Mouse (Mus musculus) left cerebral cortex, adult 2 months (tissue): ENCODE data around the gene Tnfrsf1b. TPM values are rescaled to one million over a fixed set of nuclear protein-coding genes. Genes with fewer than 3 reads are reported as not detected.
"Not testable (repeated sequence)": the region's sequence is repeated elsewhere in the genome, so short reads cannot be mapped to it uniquely, and the experiment has no call there.

Experiments
- DNase-seq, 2 experiments: peaks; one replicate each; pipeline ENCODE4 v3.0.0; 2021 to 2022; ENCODE audit warnings: low spot score in 2 of 2, mixed read lengths in 1 of 2; ENCODE audit errors: extremely low spot score in 1 of 2
- H3K27ac ChIP-seq: fragments of 200-600 bp; 2 replicates; pipeline ENCODE4 v1.8.1; 2022
- H3K4me3 ChIP-seq: fragments of 200-600 bp; 2 replicates; pipeline ENCODE4 v1.8.1; 2022
- CTCF ChIP-seq: fragments of 200-600 bp; IDR thresholded peaks from 2 replicates; pipeline ENCODE4 v1.8.1; 2022; ENCODE audit warnings: antibody characterized with exemption, mild to moderate bottlenecking, moderate library complexity
- intact Hi-C: fragments of 180-260 bp; cut with DNase I; formaldehyde crosslinking; loops from one replicate; pipeline ENCODE4 v1.15.1; 2025
- total RNA-seq, 2 experiments: library from RNA; stranded (reverse); gene quantifications; 2 replicates each; pipeline ENCODE4 v1.2.3; 2021

Tnfrsf1b gene
- total RNA-seq, 2 experiments from 2014 or later: 2.9 to 3.1 TPM

DNA sequence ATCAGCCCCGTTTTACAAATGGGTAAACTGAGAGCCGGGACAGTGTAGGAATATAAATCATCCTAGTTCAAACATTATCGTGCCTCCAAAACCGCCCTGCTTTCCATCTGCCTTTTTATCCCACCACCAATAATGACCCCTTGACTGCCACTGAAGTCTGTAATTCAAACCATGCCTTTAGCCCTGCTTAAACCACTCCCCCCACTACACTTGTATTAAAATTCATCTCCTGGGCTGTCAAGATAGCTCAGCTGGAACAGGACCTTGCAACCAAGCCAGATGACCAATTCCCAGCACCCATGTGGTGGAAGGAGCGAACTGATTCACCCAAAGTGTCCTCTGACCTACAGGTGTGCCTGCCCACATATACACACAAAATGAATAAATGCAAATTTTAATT is 51.5 kb downstream of the Tnfrsf1b start:
- peak overlapping the region; percentile 80; the same call in 1 of the 2 replicates for H3K4me3 ChIP-seq
- no peak overlapping the region; the same call in 1 of the 2 replicates for H3K27ac ChIP-seq
- DNase-seq: no peak
- TF ChIP-seq CTCF: no peak
- intact Hi-C loops: loop anchor here (5.0 kb wide), 1 partner anchor 313 kb away; no protein-coding TSS in a partner anchor

DNA sequence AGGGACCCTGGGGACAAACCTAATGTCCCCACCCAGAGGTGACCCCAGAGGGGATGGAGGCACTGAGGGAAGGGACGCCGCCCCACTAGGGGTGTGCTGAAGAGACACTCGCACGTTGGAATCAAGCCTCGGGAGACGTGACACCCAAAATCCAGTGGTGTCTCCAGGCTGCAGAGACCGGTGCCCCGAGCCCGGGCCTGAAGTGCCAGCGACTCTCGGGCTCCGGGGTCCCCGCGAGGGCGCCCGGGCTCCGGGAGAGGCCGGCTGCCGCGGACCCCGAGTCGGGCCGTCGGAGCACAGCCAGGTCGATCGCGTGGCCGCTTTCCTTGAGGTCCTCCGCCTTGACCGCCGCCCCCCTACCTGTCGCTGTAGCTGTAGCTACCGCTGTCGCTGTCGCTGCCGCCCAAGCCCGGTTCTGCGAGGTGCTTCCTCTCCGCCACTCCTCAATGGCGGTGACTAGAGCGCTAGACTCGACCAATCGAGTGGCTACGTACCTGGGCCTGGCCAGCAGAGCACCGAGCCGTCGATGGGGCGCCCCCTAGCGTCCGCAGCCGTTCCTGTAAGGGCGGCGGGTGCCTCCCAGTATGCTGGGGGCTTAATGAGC is 52.0 kb downstream of the Tnfrsf1b start, which contains the start of gene Vps13d:
Gene Vps13d (minus strand): TSS at position 447 of the 604 bp plus-strand sequence.
- H3K4me3 ChIP-seq: peak within 1 kb of the TSS; percentile 80
- intact Hi-C loops: loop anchor here (5.0 kb wide), 1 partner anchor 312 kb away; no protein-coding TSS in a partner anchor
- peak; percentile 100 for TF ChIP-seq CTCF
- H3K27ac ChIP-seq: peak within 1 kb of the TSS; percentile 84
- DNase-seq: peak; percentile 90 to 91

DNA sequence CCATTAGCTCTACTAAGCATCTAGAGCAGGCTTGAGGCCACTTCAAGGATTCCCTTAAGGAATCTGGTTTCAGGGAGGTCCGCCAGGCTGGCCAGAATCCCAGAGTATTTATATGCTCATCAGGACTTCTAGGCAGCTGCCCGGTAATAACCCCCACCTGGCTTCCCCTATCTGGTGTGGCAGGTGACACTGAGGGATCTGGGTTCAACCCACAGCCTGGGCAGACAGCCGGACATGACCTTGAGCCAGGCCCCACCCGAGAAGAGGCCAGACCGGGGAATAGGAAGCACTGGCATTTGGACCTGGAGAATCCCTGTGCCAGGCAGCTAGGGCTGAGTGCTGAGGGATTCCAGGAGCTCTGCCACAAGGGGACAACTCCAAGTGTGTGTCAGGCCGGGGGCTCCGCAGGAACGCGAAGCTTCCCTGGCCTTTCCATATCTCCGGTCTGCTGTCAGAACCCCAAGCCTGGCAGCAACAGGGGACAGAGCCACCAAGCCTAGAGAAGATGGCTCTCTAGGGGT is 52.6 kb downstream of the Tnfrsf1b start:
- peak overlapping the region; percentile 80 for H3K4me3 ChIP-seq
- intact Hi-C loops: no loop called here
- no peak for TF ChIP-seq CTCF
- DNase-seq: peak in 1 of 2 experiments; percentile 19
- peak overlapping the region; percentile 84 for H3K27ac ChIP-seq

DNA sequence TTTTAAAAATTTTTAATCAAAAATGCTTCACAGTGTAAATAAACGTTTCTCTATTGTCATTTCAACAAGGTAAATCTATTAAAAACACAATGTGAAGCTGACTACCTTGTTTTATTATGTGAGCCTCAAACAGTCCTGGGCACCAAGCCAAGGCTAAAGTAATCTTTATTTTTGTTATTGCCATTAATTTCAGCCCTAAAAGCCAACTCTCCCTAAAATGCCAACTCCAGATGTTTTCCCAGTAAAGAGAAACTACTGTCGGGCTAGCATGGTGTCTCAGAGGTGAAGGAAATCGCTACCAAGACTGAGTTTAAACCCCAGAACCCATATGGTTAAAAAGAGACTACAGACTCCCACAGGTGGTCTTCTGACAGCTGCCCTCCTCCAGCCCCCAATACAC is 53.3 kb downstream of the Tnfrsf1b start:
- no peak for DNase-seq
- intact Hi-C loops: no loop called here
- H3K27ac ChIP-seq: no peak overlapping the region

DNA sequence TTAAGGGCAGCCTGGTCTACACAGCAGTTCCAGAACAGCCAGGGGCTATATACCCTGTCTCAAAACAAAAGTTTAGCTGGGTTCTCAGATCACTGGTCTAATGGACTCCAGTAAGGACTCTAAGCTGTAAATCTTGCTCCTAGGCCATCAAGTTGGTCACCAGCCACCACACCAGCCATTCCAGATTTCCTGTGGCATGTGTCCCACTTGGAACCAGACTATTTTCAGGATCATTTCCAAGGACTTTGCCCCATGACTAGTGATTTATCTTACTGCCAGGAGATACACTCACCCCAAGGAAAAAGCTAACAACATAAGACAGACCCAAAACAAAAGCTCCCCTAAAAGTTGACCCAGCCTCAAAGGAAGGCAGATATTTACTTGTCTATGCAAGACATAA is 54.0 kb downstream of the Tnfrsf1b start:
- H3K27ac ChIP-seq: no peak overlapping the region
- intact Hi-C loops: no loop called here
- TF ChIP-seq CTCF: no peak

More for the DNA sequence above, 53.3 kb downstream of the Tnfrsf1b start:
- no peak for TF ChIP-seq CTCF
- peak overlapping the region; percentile 80 for H3K4me3 ChIP-seq

DNA sequence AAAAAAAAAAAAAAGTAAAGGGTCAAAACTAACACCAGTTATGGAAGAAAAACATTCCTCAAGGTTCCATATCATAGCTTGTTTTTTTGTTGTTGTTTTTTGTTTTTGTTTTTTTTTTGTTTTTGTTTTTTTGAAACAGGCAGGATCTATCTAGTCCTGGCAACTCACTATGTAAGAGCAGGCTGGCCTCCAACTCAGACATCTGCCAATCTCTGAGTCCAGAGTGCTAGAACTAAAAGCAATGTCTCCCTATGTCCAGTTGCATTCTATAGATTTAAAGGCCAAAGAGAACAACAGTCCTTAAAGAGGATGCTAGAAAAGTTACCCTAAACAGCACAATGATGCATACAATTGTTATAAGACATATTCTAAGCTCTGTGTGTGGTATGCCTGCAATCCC is 58.1 kb downstream of the Tnfrsf1b start:
- DNase-seq: no peak
- intact Hi-C loops: no loop called here
- H3K27ac ChIP-seq: no peak overlapping the region
- no peak overlapping the region for H3K4me3 ChIP-seq
- no peak for TF ChIP-seq CTCF

More for the DNA sequence above, 54.0 kb downstream of the Tnfrsf1b start:
- no peak overlapping the region for H3K4me3 ChIP-seq
- DNase-seq: no peak

DNA sequence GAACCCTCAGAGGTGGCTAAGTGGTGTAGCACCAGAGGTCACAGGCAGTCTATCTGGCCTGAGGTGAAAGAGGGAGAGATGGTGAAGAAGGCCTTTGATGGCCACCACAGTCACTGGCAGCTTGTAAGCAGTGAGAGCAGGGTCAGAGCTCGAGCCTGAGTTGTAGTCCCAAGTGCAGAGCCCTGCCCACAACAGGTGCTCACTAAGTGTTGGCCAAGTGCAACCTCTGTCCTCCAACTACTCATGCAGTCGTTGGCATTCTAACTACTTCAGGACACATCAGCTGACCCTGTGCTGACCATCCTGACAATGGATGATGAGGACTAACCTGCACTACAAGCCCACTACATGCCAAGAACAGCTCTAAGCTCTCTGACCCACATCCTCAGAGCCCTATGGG is 59.1 kb downstream of the Tnfrsf1b start:
- no peak overlapping the region for H3K4me3 ChIP-seq
- intact Hi-C loops: no loop called here
- H3K27ac ChIP-seq: no peak overlapping the region
- no peak for TF ChIP-seq CTCF
- no peak for DNase-seq

DNA sequence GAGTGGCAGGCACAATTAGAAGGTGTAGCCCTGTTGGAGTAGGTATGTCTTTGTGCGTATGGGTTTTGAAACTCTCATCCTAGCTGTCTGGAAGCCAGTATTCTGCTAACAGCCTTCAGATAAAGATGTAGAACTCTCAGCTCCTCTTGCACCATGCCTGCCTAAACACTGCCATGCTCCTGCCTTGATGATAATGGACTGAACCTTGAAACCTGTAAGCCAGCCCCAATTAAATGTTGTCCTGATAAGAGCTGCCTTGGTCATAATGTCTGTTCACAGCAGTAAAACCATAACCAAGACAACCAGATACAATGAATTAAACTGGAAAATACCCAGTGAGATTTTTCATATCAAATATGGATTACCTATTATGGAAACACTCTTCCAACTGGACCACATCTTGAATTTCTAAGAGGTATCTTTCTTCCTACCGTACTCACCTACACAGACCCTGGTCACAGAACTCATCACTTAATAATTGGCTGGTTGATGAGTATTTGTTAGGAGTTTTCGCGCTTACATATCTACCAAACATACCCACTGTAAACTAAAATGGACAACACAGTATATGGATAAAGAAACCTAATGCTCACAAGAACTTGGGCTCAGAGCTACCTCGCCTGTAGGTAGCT is 67.6 kb downstream of the Tnfrsf1b start:
- DNase-seq: no peak
- TF ChIP-seq CTCF: no peak
- intact Hi-C loops: no loop called here
- Histone ChIP-seq H3K4me3 (no peak overlapping the region), H3K27ac (no peak overlapping the region)

DNA sequence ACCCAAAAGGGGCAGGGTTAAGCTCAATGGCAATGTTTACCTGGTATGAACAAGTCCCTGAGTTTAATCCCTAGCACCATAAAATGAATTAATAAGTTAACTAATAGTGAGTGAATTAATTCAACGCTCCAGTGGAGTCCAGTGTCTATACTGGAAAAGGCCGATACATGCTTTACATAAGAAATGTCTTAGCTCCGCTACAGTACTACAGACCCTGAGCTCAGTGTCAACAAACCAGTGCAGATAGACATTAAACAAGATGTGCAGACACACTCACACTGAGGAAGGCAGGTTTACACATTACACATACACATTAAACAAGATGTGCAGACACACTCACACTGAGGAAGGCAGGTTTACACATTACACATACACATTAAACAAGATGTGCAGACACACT is 81.1 kb downstream of the Tnfrsf1b start:
- intact Hi-C loops: loop anchor here (10.0 kb wide), 1 partner anchor 401 kb away; no protein-coding TSS in a partner anchor
- not testable (repeated sequence) for H3K4me3 ChIP-seq, DNase-seq, H3K27ac ChIP-seq

DNA sequence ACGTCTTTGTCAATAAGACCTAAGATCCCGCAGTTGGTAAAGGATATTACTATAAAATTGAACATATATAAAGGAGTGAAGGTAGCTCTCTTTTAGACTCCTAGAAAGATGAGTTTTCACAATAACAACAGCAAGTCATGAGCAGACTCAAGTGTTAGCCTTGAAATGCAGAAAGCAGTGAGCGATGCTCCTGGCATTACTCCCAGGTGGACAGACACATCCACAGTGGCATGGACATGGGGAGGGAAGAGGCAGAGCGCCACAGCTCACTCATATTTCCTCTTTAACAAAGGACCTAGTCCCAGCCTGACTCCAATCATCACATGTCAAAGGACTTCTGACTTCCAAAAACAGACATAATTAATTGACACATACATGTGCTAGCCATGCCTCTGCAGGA is 82.6 kb downstream of the Tnfrsf1b start:
- Histone ChIP-seq H3K27ac (no peak overlapping the region), H3K4me3 (no peak overlapping the region)
- intact Hi-C loops: loop anchor here (10.0 kb wide), 1 partner anchor 399 kb away; no protein-coding TSS in a partner anchor
- DNase-seq: no peak
- no peak for TF ChIP-seq CTCF

Other genes with a start within 250 kb of the Tnfrsf1b start
- 10 to 100 TPM; 63.2 to 64.4 TPM for gene Vps13d, start 51.9 kb downstream of the Tnfrsf1b start, total RNA-seq
- gene Tnfrsf8, start 68.3 kb upstream of the Tnfrsf1b start, total RNA-seq: 1 to 10 TPM in 1 of 2 experiments, under 1 TPM in 1; 0.91 to 1.5 TPM